Mouse (Mus musculus) hindlimb bud, embryonic 11.5 days (tissue): ENCODE results near the gene Chl1.

ENCODE experiments used
- DNase-seq: peaks from one replicate; pipeline ENCODE4 v3.0.0-alpha.2; 2012; ENCODE audit warnings: low read depth, low spot score; ENCODE audit errors: extremely low spot score

The Chl1 gene

GRCm38 (mm10) chr6:103791077-103791632, 280.8 kb downstream of the Chl1 start:
- DNase-seq, result no peak

GRCm38 (mm10) chr6:103795241-103795640, 284.9 kb downstream of the Chl1 start:
- no peak for DNase-seq
